Mouse (Mus musculus): ENCODE data around the gene Cyp27a1.

Cyp27a1 gene

DNA sequence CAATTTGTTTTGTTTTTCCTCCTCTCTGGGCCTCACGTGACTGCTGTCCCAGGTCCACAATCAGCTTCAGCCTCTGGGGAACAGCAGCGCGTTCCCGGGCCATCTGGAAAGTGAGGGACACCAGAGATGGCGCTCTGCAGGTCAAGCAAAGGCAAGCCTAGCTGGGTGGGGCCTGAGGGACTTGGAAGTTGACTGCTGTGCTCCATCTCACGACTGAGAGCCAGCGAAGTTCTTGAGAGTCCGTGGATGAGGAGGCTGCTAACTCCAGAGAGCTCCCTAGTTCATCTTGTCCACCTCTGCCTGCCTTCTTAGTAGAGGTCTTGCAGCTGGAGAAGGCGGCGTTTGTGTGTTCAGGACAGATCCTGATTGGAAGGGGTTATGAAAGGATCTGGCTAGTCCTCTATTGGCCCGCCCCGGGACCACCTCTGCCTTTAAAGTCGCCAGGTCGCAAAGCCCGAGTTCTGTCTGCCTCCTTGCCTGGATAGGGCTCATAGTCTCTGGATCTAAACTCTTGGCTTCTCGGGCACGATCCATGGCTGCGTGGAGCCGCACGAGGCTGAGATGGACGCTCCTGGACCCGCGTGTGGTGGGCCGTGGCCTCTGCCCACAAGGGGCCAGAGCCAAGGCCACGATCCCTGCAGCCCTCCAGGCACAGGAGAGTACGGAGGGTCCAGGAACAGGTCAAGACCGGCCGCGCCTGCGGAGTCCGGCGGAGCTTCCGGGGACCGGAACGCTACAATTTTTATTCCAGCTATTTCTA lies at the start of gene Cyp27a1:
TSS of gene Cyp27a1 (plus strand) at position 476 of the 760 bp plus-strand sequence.
- DNase-seq (ENCODE audit: low read depth, low spot score), result peak; percentile 54

DNA sequence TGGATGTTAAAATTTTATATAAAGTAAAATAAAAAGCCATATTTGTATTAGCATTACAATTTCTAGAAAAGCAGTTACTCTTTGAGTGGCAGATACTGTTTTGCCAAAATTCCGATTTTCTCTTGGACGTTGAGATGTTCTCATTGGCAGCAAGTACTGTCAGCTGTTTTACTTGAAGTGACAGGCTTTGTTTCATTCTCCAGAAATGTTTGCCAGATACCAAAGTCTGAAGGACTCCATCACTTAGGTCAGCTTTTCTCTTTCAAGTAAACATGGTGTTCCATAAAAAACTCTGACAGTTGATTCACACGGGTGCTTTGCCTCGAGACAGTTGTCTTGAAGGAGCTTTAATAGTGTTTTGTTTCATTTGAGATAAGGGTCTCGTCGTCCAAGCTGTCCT lies 48.2 kb upstream of the Cyp27a1 start:
- no peak for DNase-seq (ENCODE audit: low read depth, low spot score)

DNA sequence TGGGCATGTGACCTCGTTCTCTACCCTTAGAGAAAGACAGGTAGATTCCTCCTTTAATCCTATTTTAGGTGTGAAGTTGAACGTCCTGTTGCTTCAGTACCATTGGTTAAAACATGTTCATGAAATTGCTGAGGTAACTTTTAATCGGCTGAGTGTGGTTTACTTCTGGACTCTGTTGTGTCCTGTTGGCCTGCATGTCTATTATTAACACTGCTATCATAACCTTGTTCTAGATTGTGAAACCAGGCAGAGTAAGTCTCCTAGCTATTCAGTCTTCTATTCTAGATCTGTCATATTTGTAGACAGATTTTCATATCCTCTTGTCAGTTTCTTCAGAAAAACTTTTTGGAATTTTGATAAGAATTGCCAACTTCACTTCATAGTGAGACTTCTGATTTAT lies 45.0 kb upstream of the Cyp27a1 start:
- DNase-seq (ENCODE audit: low read depth, low spot score), result no peak

DNA sequence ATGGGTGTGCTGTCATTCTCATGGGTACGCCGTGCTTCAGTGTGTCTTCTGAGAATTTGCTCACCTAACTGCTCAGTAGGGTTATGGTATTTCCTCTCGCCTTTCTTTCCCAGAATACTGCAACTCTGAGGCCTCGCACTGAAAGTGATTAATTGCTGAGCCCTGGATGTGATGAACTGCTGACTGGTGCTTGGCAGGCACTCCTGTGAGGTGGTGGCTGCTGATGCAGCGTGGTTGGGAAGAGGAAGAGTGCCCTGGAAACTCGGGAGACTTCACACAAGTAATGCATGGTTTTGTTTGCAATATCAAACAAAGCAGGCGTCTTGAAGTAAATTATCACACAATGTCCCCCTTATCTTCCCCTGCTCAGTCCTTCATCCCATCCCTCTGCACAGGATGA lies 40.6 kb upstream of the Cyp27a1 start:
- DNase-seq (ENCODE audit: low read depth, low spot score), result no peak

DNA sequence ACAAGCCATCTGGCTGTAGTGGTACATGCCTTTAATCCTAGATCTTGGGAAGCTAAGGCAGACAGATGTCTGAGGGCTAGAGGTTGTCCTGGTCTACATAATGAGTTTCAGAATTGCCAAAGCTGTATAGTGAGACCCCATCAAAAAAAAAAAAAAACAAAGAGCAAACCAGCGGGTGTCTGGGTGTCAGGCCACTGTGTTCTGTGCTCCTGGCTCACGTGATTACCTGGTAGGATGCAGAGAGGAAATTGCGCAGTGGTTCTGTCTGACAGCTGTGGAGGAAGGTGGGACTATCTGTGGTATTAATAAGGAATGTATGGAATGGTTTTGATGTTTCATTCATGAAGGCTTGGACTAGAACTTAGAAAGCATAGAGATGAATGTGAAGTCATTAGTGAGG lies 36.5 kb upstream of the Cyp27a1 start:
- DNase-seq (ENCODE audit: low read depth, low spot score), result peak; percentile 12

DNA sequence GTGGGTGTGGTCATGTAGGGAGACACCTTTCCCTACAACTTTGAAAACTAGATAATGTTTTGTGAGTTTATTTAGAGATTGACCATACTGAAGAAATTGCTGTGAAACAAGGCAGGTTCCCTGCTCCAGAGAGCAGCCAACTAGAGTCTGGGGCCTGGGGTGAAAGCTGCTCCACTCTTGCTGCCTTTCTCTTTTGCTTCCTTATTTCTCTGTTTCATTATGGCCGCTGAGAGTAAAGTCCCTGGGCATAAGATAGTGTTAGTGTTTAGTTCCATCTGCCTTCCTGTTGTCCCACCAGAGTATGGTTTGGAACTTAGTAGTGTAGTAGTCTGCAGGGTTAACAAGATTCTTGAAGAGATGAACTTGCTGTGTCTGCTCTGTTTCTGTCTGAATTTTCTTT lies 35.5 kb upstream of the Cyp27a1 start:
- no peak for DNase-seq (ENCODE audit: low read depth, low spot score)

DNA sequence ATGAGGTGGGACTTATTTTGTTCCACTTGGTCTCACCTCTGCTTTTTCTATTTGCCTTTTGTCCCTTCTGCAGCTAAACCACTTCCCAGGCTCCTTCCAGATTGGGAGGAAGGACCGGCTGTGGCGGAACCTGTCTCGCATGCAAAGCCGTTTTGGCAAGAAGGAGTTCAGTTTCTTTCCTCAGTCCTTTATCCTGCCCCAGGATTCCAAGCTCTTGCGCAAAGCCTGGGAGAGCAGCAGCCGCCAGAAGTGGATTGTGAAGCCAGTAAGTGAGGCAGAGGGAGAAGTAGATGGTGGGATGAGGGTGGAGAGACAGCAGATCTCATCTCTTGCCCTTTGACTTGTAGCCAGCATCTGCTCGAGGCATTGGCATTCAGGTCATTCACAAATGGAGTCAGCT lies 26.2 kb upstream of the Cyp27a1 start:
- DNase-seq (ENCODE audit: low read depth, low spot score), result no peak

DNA sequence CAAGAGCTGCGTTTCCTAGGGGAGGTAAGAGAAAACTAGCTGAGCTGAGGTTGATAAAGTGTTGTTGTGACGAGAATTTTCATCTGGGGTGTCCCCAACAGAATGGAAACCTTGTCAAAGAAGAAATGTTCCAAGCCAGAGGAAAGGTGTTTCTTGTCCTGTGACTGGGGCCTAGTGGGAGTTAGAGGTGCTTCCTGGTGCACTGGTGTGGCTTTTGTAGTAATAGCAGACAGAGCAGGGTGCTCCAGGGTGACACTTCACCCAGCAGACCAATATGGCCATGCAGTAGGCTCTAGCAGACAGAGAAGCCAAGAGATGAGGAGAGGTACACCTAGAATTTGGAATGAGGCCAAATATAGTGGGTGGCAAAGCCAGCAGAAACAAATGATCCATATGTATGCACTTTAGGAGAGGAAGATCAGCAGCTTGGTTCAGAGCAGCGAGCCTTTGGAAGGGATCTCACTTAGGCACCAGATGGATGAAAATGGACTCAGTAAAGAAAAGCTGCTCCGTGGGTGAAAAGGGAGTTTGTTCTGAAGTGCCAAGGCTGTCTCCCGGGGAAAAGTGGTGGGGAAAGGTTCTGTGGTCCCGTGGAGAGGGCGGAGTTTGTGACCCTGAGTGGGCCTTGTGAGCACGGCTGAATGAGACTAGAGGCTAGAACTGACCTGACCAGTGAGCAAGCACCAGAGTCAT lies 19.3 kb upstream of the Cyp27a1 start:
- no peak for DNase-seq (ENCODE audit: low read depth, low spot score)

DNA sequence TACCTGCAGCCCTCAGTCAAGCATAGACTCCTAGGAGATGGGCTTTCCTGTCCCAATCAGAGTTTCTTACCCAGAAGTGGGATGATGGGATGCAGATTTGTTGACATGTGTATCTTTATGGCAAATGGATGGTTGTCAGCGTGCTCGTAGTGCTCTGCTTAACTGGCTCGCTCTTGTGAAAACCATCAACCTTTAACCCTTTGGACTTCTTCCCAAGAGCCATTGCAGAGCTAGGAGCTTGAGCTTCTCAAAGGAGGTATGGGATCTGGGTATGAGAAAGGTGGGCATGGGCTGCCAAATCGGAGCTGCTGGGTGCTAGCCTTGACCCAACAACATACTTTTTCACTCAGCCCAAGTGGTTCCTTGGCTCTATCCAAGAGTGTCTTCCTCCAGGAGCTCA lies 17.5 kb upstream of the Cyp27a1 start:
- no peak for DNase-seq (ENCODE audit: low read depth, low spot score)

DNA sequence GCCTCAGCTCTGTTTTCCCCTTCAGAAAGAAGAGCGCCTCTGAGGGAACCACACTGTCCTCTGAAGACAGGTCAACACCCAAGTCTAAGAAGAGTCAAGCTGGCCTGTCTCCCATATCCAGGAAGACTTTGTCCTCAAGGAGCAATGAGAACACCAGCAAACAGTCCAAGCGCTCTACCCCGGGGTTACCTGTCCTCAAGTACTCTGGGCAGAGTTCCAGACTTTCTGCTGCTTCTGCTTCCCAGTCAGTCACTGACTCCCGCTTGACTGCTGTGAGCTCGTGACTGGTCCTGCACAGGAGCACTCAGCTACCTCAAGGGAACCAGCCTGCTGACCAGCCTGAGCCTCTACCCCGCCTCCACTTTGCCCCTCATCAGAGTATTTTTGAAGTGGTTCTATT lies 16.0 kb upstream of the Cyp27a1 start:
- no peak for DNase-seq (ENCODE audit: low read depth, low spot score)

DNA sequence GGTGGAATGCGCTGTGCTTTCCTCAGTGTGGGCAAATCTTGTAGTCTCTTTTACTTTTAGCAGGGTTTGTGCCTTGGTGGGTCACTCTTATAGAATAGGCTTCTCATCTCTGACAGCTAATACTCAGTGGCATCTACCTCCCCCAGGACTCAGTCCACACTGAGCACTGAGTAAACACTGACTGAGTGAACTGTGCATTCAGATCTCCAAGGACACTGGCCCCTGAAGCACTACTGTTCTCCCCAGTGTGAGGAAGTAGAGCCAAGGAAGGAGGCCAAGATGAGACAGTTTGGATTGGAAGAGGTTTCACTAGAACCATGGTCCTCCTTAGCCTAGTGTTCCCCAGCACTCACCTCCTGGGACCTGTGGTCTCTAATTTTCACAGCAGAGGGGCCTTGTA lies 15.0 kb upstream of the Cyp27a1 start:
- DNase-seq (ENCODE audit: low read depth, low spot score), result no peak

DNA sequence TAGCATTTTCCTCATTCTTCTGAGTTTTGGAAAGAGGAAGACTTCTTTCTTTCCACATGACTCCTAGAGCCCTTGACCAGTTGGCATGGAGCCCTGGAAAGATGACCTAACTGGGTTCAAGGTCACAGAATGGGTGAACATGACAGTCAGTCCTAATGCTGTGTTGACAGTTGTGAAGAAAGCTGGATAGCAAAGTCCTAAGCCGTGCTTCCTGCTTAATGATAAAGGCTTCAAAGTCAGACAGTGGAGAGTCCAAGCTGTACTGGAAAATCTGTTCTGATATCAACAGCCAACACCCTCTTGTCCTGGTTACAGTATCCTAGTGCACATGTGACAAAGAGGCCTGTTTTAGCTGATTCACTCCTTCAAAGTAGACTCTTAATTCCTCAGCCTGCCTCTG lies 14.6 kb upstream of the Cyp27a1 start:
- no peak for DNase-seq (ENCODE audit: low read depth, low spot score)

DNA sequence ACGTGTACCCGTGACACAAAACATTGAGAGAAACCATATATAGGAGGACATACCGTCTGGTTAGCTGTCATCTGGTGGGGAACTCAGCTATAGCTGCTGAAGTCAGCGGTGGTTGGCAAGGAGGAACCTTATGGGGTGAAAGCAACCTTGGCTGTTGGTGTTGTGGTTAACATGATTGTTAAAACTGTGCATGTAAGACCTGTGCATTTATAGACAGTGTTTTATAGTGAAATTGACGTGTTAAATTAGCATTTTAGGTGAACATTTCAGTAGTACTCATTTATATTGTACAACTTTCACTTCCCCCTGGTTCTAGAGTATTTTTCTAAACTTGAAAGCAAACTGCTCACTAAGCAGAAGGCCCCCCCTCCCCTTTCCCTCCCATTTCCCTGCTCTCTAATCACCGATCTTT lies 11.2 kb upstream of the Cyp27a1 start:
- DNase-seq (ENCODE audit: low read depth, low spot score), result no peak

DNA sequence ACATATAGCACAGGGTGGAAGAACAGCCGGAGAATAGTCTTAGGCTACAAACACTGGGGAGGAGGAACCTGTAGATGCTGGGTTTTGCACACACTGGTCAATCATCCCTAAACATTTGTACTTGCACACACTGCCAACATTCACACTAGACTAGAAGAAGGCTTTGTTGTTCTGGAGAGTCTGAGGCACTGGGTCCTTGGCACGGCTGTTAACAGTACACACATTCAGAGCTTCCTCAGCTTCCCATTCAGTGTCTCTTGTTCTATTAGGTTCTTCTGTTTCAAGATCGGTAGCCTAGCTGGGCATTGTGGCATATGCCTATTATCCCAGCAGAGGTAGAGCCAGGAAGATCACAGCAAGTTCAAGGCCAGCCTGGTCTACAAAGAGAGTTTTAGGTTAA lies 9.2 kb upstream of the Cyp27a1 start:
- DNase-seq (ENCODE audit: low read depth, low spot score), result no peak

DNA sequence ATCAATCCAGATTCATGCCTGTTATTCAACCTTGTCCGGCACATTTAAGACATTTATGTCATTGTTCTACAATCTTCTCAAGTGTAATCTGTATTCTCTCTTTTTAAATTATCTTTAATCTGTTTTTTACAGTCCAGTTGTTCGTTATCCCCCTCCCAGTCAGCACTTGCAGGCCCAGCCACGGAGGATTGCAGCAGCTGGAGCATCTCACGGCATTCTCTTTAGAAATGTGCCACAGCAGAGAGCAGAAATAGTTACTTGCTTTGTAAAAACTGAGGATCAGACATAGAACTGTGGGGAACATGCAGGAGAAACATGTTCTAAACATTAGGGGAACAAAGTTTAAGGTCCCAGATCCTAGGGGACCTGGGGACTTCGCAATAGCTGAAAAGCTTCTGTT lies 8.4 kb upstream of the Cyp27a1 start:
- no peak for DNase-seq (ENCODE audit: low read depth, low spot score)

DNA sequence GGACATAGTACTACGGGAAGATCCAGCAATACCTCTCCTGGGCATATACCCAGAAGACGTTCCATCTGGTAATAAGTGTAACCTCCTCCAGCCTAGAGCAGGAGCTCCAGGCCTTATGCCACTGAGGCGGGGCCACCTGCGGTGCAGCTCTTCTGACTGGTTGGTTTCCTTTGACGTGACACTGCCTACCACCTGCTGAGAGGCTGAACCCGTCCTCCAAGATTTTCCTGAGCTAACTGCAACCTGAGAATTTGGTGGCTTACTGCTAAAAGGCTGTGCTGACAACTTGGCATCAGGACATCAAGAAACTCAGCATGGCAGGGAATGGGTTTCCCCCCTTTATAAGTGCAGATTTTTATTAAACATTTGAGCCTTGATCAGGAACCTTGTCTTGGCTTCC lies 3.8 kb upstream of the Cyp27a1 start:
- DNase-seq (ENCODE audit: low read depth, low spot score), result peak; percentile 44

DNA sequence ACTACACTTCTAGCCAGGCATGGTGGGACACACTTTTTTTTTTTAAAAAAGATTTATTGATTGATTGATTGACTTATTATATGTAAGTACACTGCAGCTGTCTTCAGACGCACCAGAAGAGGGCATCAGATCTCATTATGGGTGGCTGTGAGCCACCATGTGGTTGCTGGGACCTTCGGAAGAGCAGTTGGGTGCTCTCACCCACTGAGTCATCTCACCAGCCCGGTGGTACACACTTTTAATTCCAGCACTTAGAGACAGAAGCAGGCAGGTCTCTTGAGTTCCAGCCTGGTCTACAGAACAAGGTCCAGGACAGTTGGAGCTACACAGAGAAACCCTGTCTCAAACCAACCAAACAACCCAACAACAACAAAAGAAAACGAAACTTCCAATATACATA lies 1.3 kb upstream of the Cyp27a1 start:
- DNase-seq (ENCODE audit: low read depth, low spot score), result no peak

DNA sequence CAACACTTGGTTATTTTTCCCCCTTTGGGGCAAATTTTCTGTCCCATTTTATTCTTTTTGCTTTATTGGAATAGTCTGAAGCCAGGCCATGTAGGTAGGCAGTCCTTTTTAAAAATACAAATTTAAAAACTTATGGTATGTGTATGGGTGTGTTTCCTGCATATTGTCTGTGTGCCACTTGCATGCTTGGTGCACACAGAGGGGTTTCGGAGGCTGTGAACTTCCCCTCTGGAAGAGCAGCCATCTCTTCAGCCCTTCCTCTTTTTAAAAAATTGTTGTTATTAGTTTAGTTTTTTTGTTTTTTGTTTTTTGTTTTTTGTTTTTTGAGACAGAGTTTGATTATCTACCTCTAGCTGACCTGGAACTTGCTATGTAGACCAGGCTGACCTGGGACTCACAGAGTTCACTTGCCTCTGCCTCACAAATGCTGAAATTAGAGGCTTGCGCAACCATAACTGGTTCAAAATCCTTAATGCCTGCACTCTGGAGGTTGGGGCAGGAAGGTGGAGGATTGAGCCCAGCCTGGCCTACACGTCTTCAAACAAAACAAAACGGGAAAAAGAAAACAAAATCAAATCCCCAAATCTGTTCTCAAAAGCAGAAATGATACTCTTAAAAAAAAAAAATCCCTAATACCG lies 794 bp upstream of the Cyp27a1 start:
- DNase-seq (ENCODE audit: low read depth, low spot score), result no peak

DNA sequence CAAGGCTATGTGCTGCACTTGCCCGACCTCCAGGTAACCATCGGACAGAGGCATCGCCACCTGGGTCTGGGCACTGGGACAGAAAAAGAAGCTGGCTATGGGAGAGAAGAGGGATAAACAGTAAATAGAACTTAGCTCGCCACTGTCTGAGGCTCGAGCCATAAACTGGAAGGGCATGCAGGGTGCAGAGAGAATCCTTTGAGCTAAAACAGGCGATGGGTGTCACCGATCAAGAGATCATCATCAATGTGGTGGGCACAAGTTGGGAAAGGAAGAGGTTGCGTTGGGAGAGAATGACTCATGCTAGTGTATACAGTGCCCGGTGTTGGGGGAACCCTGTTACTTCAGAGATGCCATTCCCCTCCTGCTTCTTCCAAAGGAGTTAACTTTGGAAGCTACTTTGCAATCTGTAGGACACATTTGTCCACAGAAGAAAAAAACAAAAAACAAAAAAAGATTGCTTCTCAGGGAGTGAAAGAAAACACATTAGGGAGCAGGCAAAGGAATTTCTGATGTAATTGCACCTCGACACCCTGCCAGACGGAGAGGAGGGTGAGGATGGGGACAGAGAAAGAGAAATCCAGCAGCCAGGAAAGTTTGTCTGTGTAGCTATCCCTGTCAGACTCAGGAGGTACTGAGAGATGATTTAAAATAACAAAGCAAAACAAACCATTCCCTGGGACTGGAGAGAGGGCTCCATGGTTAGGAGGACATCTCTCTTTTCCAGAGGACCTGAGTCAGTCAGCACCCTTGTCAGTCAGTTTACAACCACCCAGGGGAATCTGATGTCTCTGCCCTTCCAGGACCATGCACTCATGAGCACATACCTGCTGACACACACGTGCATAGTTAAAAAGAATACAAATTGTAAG lies 721 bp downstream of the Cyp27a1 start:
- DNase-seq (ENCODE audit: low read depth, low spot score), result no peak

DNA sequence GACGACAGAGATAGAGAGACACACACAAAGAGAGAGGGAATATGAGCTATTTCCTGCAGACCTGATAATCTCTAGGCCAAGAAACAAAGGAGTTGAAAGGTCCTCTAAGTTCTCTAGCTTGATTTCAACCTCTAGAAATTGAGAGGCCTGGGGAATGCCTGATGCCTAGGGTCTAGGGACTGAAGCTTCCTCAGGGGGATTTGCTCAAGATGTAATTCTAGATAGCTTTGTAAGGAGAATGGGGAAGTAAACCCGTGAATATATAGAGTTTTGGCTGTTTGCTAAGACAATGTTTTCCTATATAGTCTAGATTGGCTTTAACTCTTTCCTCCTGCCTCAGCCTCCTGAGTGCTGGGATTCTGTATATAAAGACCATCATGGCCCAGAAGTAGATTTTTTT lies 1.6 kb downstream of the Cyp27a1 start:
- DNase-seq (ENCODE audit: low read depth, low spot score), result no peak

DNA sequence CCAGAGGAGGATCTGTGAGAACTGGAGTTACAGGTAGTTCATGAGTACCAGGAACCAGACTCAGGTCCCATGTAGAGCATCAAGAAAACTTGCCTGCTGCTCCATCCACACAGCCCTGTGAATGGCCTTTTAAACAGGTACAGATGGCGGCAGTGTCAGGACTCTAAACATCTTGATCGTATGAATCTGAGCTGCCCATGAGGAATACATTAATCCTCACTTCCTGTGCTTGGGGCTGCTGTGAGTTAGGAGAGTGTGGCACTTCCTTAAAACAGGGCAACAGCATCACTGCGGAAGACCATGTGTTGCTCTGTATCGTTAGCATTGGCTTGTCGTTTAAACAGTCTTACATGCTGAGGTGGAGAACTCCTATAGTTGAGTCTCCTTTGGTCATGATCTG lies 2.1 kb downstream of the Cyp27a1 start:
- no peak for DNase-seq (ENCODE audit: low read depth, low spot score)

DNA sequence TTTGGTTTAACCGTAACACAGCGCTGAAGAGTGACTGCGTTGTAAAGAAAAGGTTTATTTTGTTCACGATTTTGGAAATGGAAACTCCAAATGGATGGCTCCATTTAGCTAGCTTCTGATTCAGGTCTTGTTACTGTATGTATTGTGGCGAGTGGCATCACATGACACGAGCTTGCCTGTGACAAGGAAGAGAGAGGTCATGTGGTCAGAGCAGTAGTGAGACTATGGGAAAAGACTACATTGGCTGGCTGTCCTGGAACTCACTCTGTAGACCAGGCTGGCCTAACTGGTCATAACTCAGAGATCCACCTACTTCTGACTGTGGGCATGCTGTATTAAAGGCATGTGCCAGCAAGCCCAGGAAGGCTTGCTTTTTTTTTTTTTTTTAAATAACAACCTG lies 2.5 kb downstream of the Cyp27a1 start:
- DNase-seq (ENCODE audit: low read depth, low spot score), result no peak
